Mouse (Mus musculus) ES-E14 (cell line): ENCODE measurements around the gene Dnajb12. TPM values are rescaled to one million over a fixed set of nuclear protein-coding genes. Genes with fewer than 3 reads are reported as not detected.

Experiments
- DNase-seq: peaks from one replicate; pipeline ENCODE4 v3.0.0-alpha.2; 2013; ENCODE audit warnings: low read depth, low spot score
- H3K27ac ChIP-seq: 2 replicates; pipeline ENCODE4 v1.5.1; 2012; ENCODE audit warnings: low read depth, mild to moderate bottlenecking, low read length, moderate library complexity, mixed read lengths; ENCODE audit not compliant: poor library complexity, insufficient read depth, severe bottlenecking
- H3K36me3 ChIP-seq: 2 replicates; pipeline ENCODE4 v1.6.1; 2012; ENCODE audit warnings: mild to moderate bottlenecking, low read length, moderate library complexity, mixed read lengths; ENCODE audit not compliant: control insufficient read depth, poor library complexity, insufficient read depth, severe bottlenecking
- H3K4me1 ChIP-seq, 2 experiments: fragments of 150-350 bp in 1 of 2; sonication (generic) in 1 of 2; 2 replicates each; pipeline ENCODE4 v1.6.1; 2012; ENCODE audit warnings: low read length in 2 of 2, mild to moderate bottlenecking in 1 of 2, mixed read lengths in 1 of 2; ENCODE audit not compliant: control insufficient read depth in 2 of 2, insufficient read depth in 2 of 2, poor library complexity in 1 of 2
- H3K4me3 ChIP-seq, 2 experiments: fragments of 150-350 bp in 1 of 2; sonication (generic) in 1 of 2; 2 replicates each; pipeline ENCODE4 v1.5.1; 2012; ENCODE audit warnings: low read length in 2 of 2, low read depth in 1 of 2, mild to moderate bottlenecking in 1 of 2, mixed read lengths in 1 of 2; ENCODE audit not compliant: insufficient read depth in 1 of 2, poor library complexity in 1 of 2, severe bottlenecking in 1 of 2
- H3K9ac ChIP-seq: 2 replicates; pipeline ENCODE4 v1.6.1; 2012; ENCODE audit warnings: low read depth, mild to moderate bottlenecking, low read length, mixed read lengths; ENCODE audit not compliant: poor library complexity, insufficient read depth, severe bottlenecking
- H3K9me3 ChIP-seq: fragments of 150-350 bp; sonication (generic); 2 replicates; pipeline ENCODE4 v1.6.1; 2012; ENCODE audit warnings: low read depth, mild to moderate bottlenecking, low read length; ENCODE audit not compliant: control insufficient read depth, insufficient read depth
- CHD2 ChIP-seq: IDR thresholded peaks from 2 replicates; pipeline ENCODE4 v1.6.1; 2014; ENCODE audit warnings: mild to moderate bottlenecking, low read depth, low read length, inconsistent platforms
- HCFC1 ChIP-seq: IDR thresholded peaks from 2 replicates; pipeline ENCODE4 v1.6.1; 2012; ENCODE audit warnings: low read length, inconsistent platforms, borderline replicate concordance; ENCODE audit not compliant: insufficient read depth
- MAFK ChIP-seq: IDR thresholded peaks from 2 replicates; pipeline ENCODE4 v1.6.1; 2014; ENCODE audit warnings: mild to moderate bottlenecking, low read depth, low read length, inconsistent platforms; ENCODE audit not compliant: insufficient read depth
- ZC3H11A ChIP-seq: IDR thresholded peaks from 2 replicates; pipeline ENCODE4 v1.6.1; 2012; ENCODE audit warnings: low read depth, mild to moderate bottlenecking, inconsistent platforms, low read length, borderline replicate concordance
- ZNF384 ChIP-seq: IDR thresholded peaks from 2 replicates; pipeline ENCODE4 v1.6.1; 2012; ENCODE audit warnings: low read depth, low read length, inconsistent platforms
- in situ Hi-C, 2 experiments: fragments of 600-800 bp; cut with MboI; formaldehyde crosslinking; loops; one replicate each; pipeline ENCODE4 v1.15.1; 2025; ENCODE audit warnings: low sequenced_read_pairs in 2 of 2, inconsistent platforms in 1 of 2; ENCODE audit not compliant: unreplicated experiment in 2 of 2
- total RNA-seq: library from RNA; depleted of rRNA; stranded (reverse); fragments of 300-350 nt; gene quantifications from 2 replicates; pipeline ENCODE4 v1.2.3, GENCODE M21; 2012

The Dnajb12 gene
- total RNA-seq, 1 experiment: 38.2 TPM

- Histone ChIP-seq H3K9me3 (no peaks in the 10 kb centered on the region), H3K4me3 (no peak overlapping the region), H3K4me1 (peaks cover 0 to 46% of the 10 kb centered on the region in 2 experiments; a peak in 3 of 4 replicates), H3K36me3 (peaks cover 2% of the 10 kb centered on the region; the same call in 1 of the 2 replicates), H3K27ac (0 out of 2 replicates have a peak overlapping the region, but pooled peaks have one; percentile 27), H3K9ac (peak overlapping the region; percentile 10; the same call in 1 of the 2 replicates)
- in situ Hi-C loops: no loop called here
- DNase-seq: no peak
- TF ChIP-seq ZC3H11A (no peak), HCFC1 (no peak), ZNF384 (no peak), MAFK (no peak), CHD2 (no peak)
These were observed 22.7 kb downstream of the Dnajb12 start for GRCm38 (mm10) chr10:59901986-59902605.

GRCm38 (mm10) chr10:59902606-59902990 is 23.2 kb downstream of the Dnajb12 start:
- in situ Hi-C loops: no loop called here
- H3K9me3 ChIP-seq: no peaks in the 10 kb centered on the region
- H3K9ac ChIP-seq: no peak overlapping the region
- TF ChIP-seq CHD2 (no peak), ZC3H11A (no peak), MAFK (no peak), ZNF384 (no peak), HCFC1 (no peak)
- H3K27ac ChIP-seq: no peak overlapping the region
- H3K4me1 ChIP-seq: peaks cover 0 to 47% of the 10 kb centered on the region in 2 experiments; a peak in 3 of 4 replicates
- no peak for DNase-seq
- no peak overlapping the region for H3K4me3 ChIP-seq
- H3K36me3 ChIP-seq: no peaks in the 10 kb centered on the region; the same call in 1 of the 2 replicates

DNA sequence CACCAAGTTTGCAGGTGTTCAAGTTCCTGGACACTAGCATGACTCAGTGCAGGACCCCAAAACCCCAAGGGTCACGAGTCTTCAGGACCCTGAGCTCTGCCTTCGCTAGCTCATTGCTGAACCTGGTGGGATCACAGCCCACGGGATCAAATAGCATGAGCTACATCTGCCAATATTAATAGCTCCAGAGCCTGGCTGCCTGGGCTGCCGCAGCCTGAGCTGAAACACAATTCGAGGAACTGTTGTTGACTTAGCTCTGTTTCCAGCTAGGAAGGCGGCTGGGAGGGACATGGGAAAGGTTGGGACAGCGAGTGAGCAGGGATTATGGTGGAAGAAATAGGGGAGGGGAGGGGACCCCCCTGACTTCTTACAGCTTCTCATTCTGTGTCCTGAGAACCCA is 23.8 kb downstream of the Dnajb12 start:
- H3K9me3 ChIP-seq: no peaks in the 10 kb centered on the region
- TF ChIP-seq CHD2 (no peak), HCFC1 (no peak), ZNF384 (no peak), ZC3H11A (no peak), MAFK (no peak)
- no peak overlapping the region for H3K4me3 ChIP-seq
- H3K4me1 ChIP-seq: peaks cover 0 to 44% of the 10 kb centered on the region in 2 experiments; a peak in 3 of 4 replicates
- H3K36me3 ChIP-seq: no peaks in the 10 kb centered on the region
- H3K9ac ChIP-seq: no peak overlapping the region
- H3K27ac ChIP-seq: no peak overlapping the region
- in situ Hi-C loops: no loop called here
- DNase-seq: no peak

GRCm38 (mm10) chr10:59907080-59907609 is 27.8 kb downstream of the Dnajb12 start:
- Histone ChIP-seq H3K36me3 (no peaks in the 10 kb centered on the region), H3K27ac (peak overlapping the region; percentile 84), H3K4me3 (no peak overlapping the region), H3K9ac (no peak overlapping the region; the same call in 1 of the 2 replicates), H3K9me3 (no peaks in the 10 kb centered on the region), H3K4me1 (peaks cover 8 to 44% of the 10 kb centered on the region in 2 experiments; a peak in 3 of 4 replicates)
- in situ Hi-C loops: no loop called here
- DNase-seq: no peak
- TF ChIP-seq ZNF384 (no peak), ZC3H11A (no peak), MAFK (no peak), HCFC1 (no peak), CHD2 (no peak)
